Mouse (Mus musculus): ENCODE results near the gene Sh3pxd2b.

- TF ChIP-seq POLR2A (IDR thresholded peaks at IDR 0.05; ENCODE audit: low read depth, low read length), result no peak
- no peak for TF ChIP-seq CTCF (conservative IDR thresholded peaks at IDR 0.05; ENCODE audit: insufficient read depth, insufficient read length, low read depth, low read length)
Observed at GRCm38 (mm10) chr11:32303455-32303854, 44.2 kb upstream of the Sh3pxd2b start.

Data from kidney, adult 2 months (tissue).